Mouse (Mus musculus): ENCODE data around the gene Heatr5a. TPM values are rescaled to one million over a fixed set of nuclear protein-coding genes. Genes with fewer than 3 reads are reported as not detected.

The Heatr5a gene
- polyA plus RNA-seq, 1 experiment from 2014 or later: 32.3 TPM

GRCm38 (mm10) chr12:51990629-51991028, 19.5 kb upstream of the Heatr5a start:
- Histone ChIP-seq H3K79me2 (ENCODE audit: inconsistent target) (no peaks in the 10 kb centered on the region), H3K36me3 (ENCODE audit: inconsistent target) (no peaks in the 10 kb centered on the region; the same call in 1 of the 2 replicates), H3K27ac (no peak overlapping the region), H3K4me3 (ENCODE audit: inconsistent target) (no peak overlapping the region)
- WGBS (ENCODE audit: missing documents): 95% methylated on average over 2 of the region's 2 CpGs

- Histone ChIP-seq H3K79me2 (ENCODE audit: inconsistent target) (no peaks in the 10 kb centered on the region), H3K4me3 (ENCODE audit: inconsistent target) (no peak overlapping the region), H3K27ac (no peak overlapping the region), H3K36me3 (ENCODE audit: inconsistent target) (no peaks in the 10 kb centered on the region)
- 88% methylated on average over 5 of the region's 5 CpGs for WGBS (ENCODE audit: missing documents)
Observed at GRCm38 (mm10) chr12:51988536-51988935, 17.4 kb upstream of the Heatr5a start.

- H3K4me3 ChIP-seq (ENCODE audit: inconsistent target): no peak overlapping the region
- WGBS (ENCODE audit: missing documents): 83% methylated on average over 4 of the region's 4 CpGs
- H3K36me3 ChIP-seq (ENCODE audit: inconsistent target): no peaks in the 10 kb centered on the region
- no peak overlapping the region for H3K27ac ChIP-seq
- no peaks in the 10 kb centered on the region for H3K79me2 ChIP-seq (ENCODE audit: inconsistent target)
Observed at GRCm38 (mm10) chr12:51985826-51986225, 14.7 kb upstream of the Heatr5a start.

GRCm38 (mm10) chr12:51985163-51985748, 14.1 kb upstream of the Heatr5a start:
- H3K36me3 ChIP-seq (ENCODE audit: inconsistent target): no peaks in the 10 kb centered on the region
- 51% methylated on average over 3 of the region's 3 CpGs for WGBS (ENCODE audit: missing documents)
- H3K4me3 ChIP-seq (ENCODE audit: inconsistent target): no peak overlapping the region

GRCm38 (mm10) chr12:51983625-51984024, 12.5 kb upstream of the Heatr5a start:
- Histone ChIP-seq H3K4me3 (ENCODE audit: inconsistent target) (no peak overlapping the region), H3K36me3 (ENCODE audit: inconsistent target) (no peaks in the 10 kb centered on the region), H3K79me2 (ENCODE audit: inconsistent target) (no peaks in the 10 kb centered on the region), H3K27ac (no peak overlapping the region)
- 100% methylated on average over 1 of the region's 1 CpGs for WGBS (ENCODE audit: missing documents)

More at GRCm38 (mm10) chr12:51985163-51985748, 14.1 kb upstream of the Heatr5a start:
- H3K79me2 ChIP-seq (ENCODE audit: inconsistent target): no peaks in the 10 kb centered on the region
- H3K27ac ChIP-seq: no peak overlapping the region

GRCm38 (mm10) chr12:51976531-51976930, 5.4 kb upstream of the Heatr5a start:
- H3K4me3 ChIP-seq (ENCODE audit: inconsistent target): no peak overlapping the region
- peak overlapping the region; percentile 81 for H3K27ac ChIP-seq
- 41% methylated on average over 9 of the region's 9 CpGs for WGBS (ENCODE audit: missing documents)
- H3K36me3 ChIP-seq (ENCODE audit: inconsistent target): no peaks in the 10 kb centered on the region
- no peaks in the 10 kb centered on the region for H3K79me2 ChIP-seq (ENCODE audit: inconsistent target)

GRCm38 (mm10) chr12:51974381-51974780, 3.3 kb upstream of the Heatr5a start:
- no peak overlapping the region for H3K27ac ChIP-seq
- peaks cover 13% of the 10 kb centered on the region for H3K79me2 ChIP-seq (ENCODE audit: inconsistent target)
- WGBS (ENCODE audit: missing documents): 100% methylated on average over 1 of the region's 1 CpGs
- H3K4me3 ChIP-seq (ENCODE audit: inconsistent target): no peak overlapping the region
- no peaks in the 10 kb centered on the region for H3K36me3 ChIP-seq (ENCODE audit: inconsistent target)

- Histone ChIP-seq H3K36me3 (ENCODE audit: inconsistent target) (no peaks in the 10 kb centered on the region), H3K27ac (peak overlapping the region; percentile 80), H3K79me2 (ENCODE audit: inconsistent target) (peaks cover 32% of the 10 kb centered on the region), H3K4me3 (ENCODE audit: inconsistent target) (no peak overlapping the region)
- WGBS (ENCODE audit: missing documents): 100% methylated on average over 5 of the region's 5 CpGs
Observed at GRCm38 (mm10) chr12:51972269-51973065, 1.3 kb upstream of the Heatr5a start.

GRCm38 (mm10) chr12:51970352-51971069, 610 bp downstream of the Heatr5a start:
- WGBS (ENCODE audit: missing documents): 2% methylated on average over 35 of the region's 35 CpGs
- H3K27ac ChIP-seq: peak overlapping the region; percentile 62
- H3K36me3 ChIP-seq (ENCODE audit: inconsistent target): no peaks in the 10 kb centered on the region
- peaks cover 52% of the 10 kb centered on the region for H3K79me2 ChIP-seq (ENCODE audit: inconsistent target)
- peak overlapping the region; percentile 69 for H3K4me3 ChIP-seq (ENCODE audit: inconsistent target)

GRCm38 (mm10) chr12:51969876-51970275, 1.2 kb downstream of the Heatr5a start:
- Histone ChIP-seq H3K36me3 (ENCODE audit: inconsistent target) (no peaks in the 10 kb centered on the region), H3K27ac (peak overlapping the region; percentile 62), H3K4me3 (ENCODE audit: inconsistent target) (peak overlapping the region; percentile 69), H3K79me2 (ENCODE audit: inconsistent target) (peaks cover 58% of the 10 kb centered on the region)
- WGBS (ENCODE audit: missing documents): 3% methylated on average over 7 of the region's 7 CpGs

- H3K4me3 ChIP-seq (ENCODE audit: inconsistent target): peak overlapping the region; percentile 69; the same call in 1 of the 2 replicates
- WGBS (ENCODE audit: missing documents): 65% methylated on average over 2 of the region's 2 CpGs
- H3K79me2 ChIP-seq (ENCODE audit: inconsistent target): peaks cover 66% of the 10 kb centered on the region
- no peaks in the 10 kb centered on the region for H3K36me3 ChIP-seq (ENCODE audit: inconsistent target)
- no peak overlapping the region for H3K27ac ChIP-seq
Observed at GRCm38 (mm10) chr12:51969092-51969491, 2.0 kb downstream of the Heatr5a start.

- H3K79me2 ChIP-seq (ENCODE audit: inconsistent target): peaks cover 76% of the 10 kb centered on the region
- no peak overlapping the region for H3K4me3 ChIP-seq (ENCODE audit: inconsistent target)
- 31% methylated on average over 9 of the region's 9 CpGs for WGBS (ENCODE audit: missing documents)
- peak overlapping the region; percentile 24 for H3K27ac ChIP-seq
- H3K36me3 ChIP-seq (ENCODE audit: inconsistent target): no peaks in the 10 kb centered on the region
Observed at GRCm38 (mm10) chr12:51967915-51968595, 3.1 kb downstream of the Heatr5a start.

GRCm38 (mm10) chr12:51957626-51958025, 13.5 kb downstream of the Heatr5a start:
- WGBS (ENCODE audit: missing documents): 91% methylated on average over 3 of the region's 6 CpGs
- no peak overlapping the region for H3K4me3 ChIP-seq (ENCODE audit: inconsistent target)
- peaks cover 79% of the 10 kb centered on the region for H3K36me3 ChIP-seq (ENCODE audit: inconsistent target)
- peaks cover 20% of the 10 kb centered on the region for H3K79me2 ChIP-seq (ENCODE audit: inconsistent target)
- H3K27ac ChIP-seq: no peak overlapping the region

GRCm38 (mm10) chr12:51952309-51952708, 18.8 kb downstream of the Heatr5a start:
- Histone ChIP-seq H3K4me3 (ENCODE audit: inconsistent target) (no peak overlapping the region), H3K27ac (no peak overlapping the region), H3K79me2 (ENCODE audit: inconsistent target) (no peaks in the 10 kb centered on the region), H3K36me3 (ENCODE audit: inconsistent target) (peaks cover 94% of the 10 kb centered on the region)
- WGBS (ENCODE audit: missing documents): 92% methylated on average over 10 of the region's 10 CpGs

Measured in macrophage (primary cell).